Mouse (Mus musculus): ENCODE results near the gene Cdkal1. TPM values are rescaled to one million over a fixed set of nuclear protein-coding genes. Genes with fewer than 3 reads are reported as not detected.

Gene Cdkal1
- polyA plus RNA-seq, 1 experiment from 2014 or later: 28.2 TPM

GRCm38 (mm10) chr13:29807930-29808329 lies 47.5 kb downstream of the Cdkal1 start:
- ATAC-seq (ENCODE audit: low FRiP score, low read depth): no peak
- H3K4me3 ChIP-seq: no peak overlapping the region
- H3K9me3 ChIP-seq: no peaks in the 10 kb centered on the region
- H3K27ac ChIP-seq: no peak overlapping the region
- no peak overlapping the region for H3K9ac ChIP-seq
- H3K4me1 ChIP-seq: no peaks in the 10 kb centered on the region
- no peaks in the 10 kb centered on the region for H3K27me3 ChIP-seq (replicated peaks)
- 91% methylated on average over 3 of the region's 3 CpGs for WGBS
- no peaks in the 10 kb centered on the region for H3K36me3 ChIP-seq
- H3K4me2 ChIP-seq (replicated peaks): no peak overlapping the region

DNA sequence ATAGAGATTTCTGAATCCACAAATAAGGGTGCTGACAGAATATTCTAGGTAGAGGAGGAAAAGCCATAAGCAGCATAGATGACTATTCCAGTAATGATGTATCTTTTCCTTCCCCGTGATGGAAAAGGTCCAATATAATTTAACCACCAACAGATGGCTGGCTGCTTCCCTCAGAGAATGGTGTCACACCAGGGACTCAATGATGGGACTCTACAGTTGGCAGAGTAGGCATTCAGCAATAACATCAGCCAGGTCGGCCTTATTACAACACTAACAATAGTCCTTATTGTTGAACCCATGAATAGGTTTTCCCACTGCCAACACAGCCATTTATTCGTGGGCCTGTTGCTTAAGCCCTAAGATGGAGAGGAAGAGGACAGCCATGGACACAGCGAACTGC lies 48.6 kb downstream of the Cdkal1 start:
- WGBS: 44% methylated on average over 4 of the region's 4 CpGs
- Histone ChIP-seq H3K4me1 (no peaks in the 10 kb centered on the region), H3K4me3 (no peak overlapping the region), H3K4me2 (replicated peaks) (no peak overlapping the region), H3K27me3 (replicated peaks) (no peaks in the 10 kb centered on the region), H3K9ac (no peak overlapping the region), H3K36me3 (no peaks in the 10 kb centered on the region), H3K27ac (no peak overlapping the region), H3K9me3 (no peaks in the 10 kb centered on the region)
- no peak for ATAC-seq (ENCODE audit: low FRiP score, low read depth)

- ATAC-seq (ENCODE audit: low FRiP score, low read depth): no peak
Observed at GRCm38 (mm10) chr13:29805296-29805695, 50.2 kb downstream of the Cdkal1 start.

DNA sequence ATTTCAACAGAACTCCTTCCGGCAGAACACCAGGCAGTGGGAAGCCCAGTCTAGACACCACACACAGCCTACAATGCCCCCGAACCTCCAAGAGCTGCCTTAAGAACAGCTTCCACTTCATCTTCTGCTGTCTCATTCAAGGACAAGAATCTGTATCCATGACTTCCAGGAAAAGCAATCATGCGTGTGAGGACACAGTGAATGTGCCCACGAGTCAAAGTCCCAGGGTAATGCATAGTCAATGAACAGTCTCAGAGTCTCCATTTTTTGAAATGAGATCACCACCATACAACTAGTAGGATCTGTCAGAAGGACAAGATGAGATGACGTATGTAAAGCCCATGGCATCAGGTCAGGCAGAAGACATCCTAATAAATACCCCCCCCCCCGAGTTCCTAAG lies 51.4 kb downstream of the Cdkal1 start:
- no peak overlapping the region for H3K4me2 ChIP-seq (replicated peaks)
- 80% methylated on average over 6 of the region's 6 CpGs for WGBS
- H3K9ac ChIP-seq: no peak overlapping the region
- no peak overlapping the region for H3K27ac ChIP-seq
- no peaks in the 10 kb centered on the region for H3K9me3 ChIP-seq
- no peaks in the 10 kb centered on the region for H3K4me1 ChIP-seq
- H3K4me3 ChIP-seq: no peak overlapping the region
- H3K27me3 ChIP-seq (replicated peaks): no peaks in the 10 kb centered on the region
- no peak for ATAC-seq (ENCODE audit: low FRiP score, low read depth)
- no peaks in the 10 kb centered on the region for H3K36me3 ChIP-seq

More at GRCm38 (mm10) chr13:29805296-29805695, 50.2 kb downstream of the Cdkal1 start:
- H3K9ac ChIP-seq: no peak overlapping the region
- no peaks in the 10 kb centered on the region for H3K36me3 ChIP-seq
- H3K4me1 ChIP-seq: no peaks in the 10 kb centered on the region
- H3K9me3 ChIP-seq: no peaks in the 10 kb centered on the region
- WGBS: 100% methylated on average over 1 of the region's 1 CpGs
- H3K27ac ChIP-seq: no peak overlapping the region
- H3K4me3 ChIP-seq: no peak overlapping the region
- H3K27me3 ChIP-seq (replicated peaks): no peaks in the 10 kb centered on the region
- no peak overlapping the region for H3K4me2 ChIP-seq (replicated peaks)

DNA sequence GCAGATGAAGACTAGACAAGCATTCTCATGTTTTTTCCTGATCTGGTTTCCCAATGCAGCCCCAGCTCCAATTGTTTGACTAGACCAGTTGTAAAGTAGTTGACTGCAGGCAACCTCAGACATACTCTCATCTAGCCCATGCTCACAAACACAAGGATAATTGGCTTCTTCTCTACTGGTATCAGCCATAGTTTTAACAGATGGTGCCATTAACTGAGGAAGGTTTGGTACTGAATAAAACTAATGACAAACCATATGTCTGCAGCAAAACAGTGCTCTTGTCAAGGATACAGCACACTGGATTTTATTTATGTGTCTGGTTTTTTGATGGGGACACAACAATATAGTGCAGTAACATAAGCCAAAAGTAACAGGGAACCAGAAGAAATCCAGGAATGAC lies 52.8 kb downstream of the Cdkal1 start:
- Histone ChIP-seq H3K9ac (no peak overlapping the region), H3K27ac (no peak overlapping the region), H3K4me3 (no peak overlapping the region), H3K27me3 (replicated peaks) (no peaks in the 10 kb centered on the region), H3K36me3 (no peaks in the 10 kb centered on the region), H3K4me2 (replicated peaks) (no peak overlapping the region), H3K9me3 (no peaks in the 10 kb centered on the region), H3K4me1 (no peaks in the 10 kb centered on the region)
- no peak for ATAC-seq (ENCODE audit: low FRiP score, low read depth)

- Histone ChIP-seq H3K27ac (no peak overlapping the region), H3K4me3 (no peak overlapping the region), H3K9me3 (no peaks in the 10 kb centered on the region), H3K36me3 (no peaks in the 10 kb centered on the region), H3K27me3 (replicated peaks) (no peaks in the 10 kb centered on the region), H3K4me2 (replicated peaks) (no peak overlapping the region), H3K9ac (no peak overlapping the region), H3K4me1 (no peaks in the 10 kb centered on the region)
- no peak for ATAC-seq (ENCODE audit: low FRiP score, low read depth)
- WGBS: 92% methylated on average over 6 of the region's 6 CpGs
Observed at GRCm38 (mm10) chr13:29800078-29800477, 55.4 kb downstream of the Cdkal1 start.

- H3K27ac ChIP-seq: no peak overlapping the region
- H3K9ac ChIP-seq: no peak overlapping the region
- no peak overlapping the region for H3K4me3 ChIP-seq
- H3K4me1 ChIP-seq: no peaks in the 10 kb centered on the region
- no peak for ATAC-seq (ENCODE audit: low FRiP score, low read depth)
- no peaks in the 10 kb centered on the region for H3K9me3 ChIP-seq
- WGBS: 66% methylated on average over 4 of the region's 4 CpGs
- no peaks in the 10 kb centered on the region for H3K27me3 ChIP-seq (replicated peaks)
- H3K4me2 ChIP-seq (replicated peaks): no peak overlapping the region
- H3K36me3 ChIP-seq: no peaks in the 10 kb centered on the region
Observed at GRCm38 (mm10) chr13:29792112-29792511, 63.4 kb downstream of the Cdkal1 start.

DNA sequence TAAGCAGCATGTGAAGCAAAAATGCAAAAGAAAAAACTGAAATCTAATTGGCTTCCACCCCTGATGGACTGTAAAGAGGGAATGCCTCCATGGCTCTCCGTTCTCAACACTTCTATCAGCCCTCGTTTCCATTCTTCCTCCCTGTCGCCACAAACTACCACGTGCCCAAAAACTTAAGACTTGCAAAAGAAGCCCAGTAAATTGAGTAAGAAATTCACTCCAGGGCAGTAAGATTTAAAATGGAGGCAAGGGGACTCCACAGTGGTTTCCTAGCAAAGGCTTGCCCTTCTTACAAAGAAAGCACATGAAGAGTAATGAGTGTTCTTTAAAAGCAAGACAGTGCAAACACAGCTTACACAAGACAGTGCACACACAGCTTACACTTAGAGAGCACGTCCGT lies 64.0 kb downstream of the Cdkal1 start:
- Histone ChIP-seq H3K27me3 (replicated peaks) (no peaks in the 10 kb centered on the region), H3K4me1 (no peaks in the 10 kb centered on the region), H3K9ac (no peak overlapping the region), H3K36me3 (no peaks in the 10 kb centered on the region), H3K4me2 (replicated peaks) (no peak overlapping the region), H3K9me3 (no peaks in the 10 kb centered on the region), H3K27ac (no peak overlapping the region), H3K4me3 (no peak overlapping the region)
- no peak for ATAC-seq (ENCODE audit: low FRiP score, low read depth)
- WGBS: 82% methylated on average over 6 of the region's 6 CpGs

DNA sequence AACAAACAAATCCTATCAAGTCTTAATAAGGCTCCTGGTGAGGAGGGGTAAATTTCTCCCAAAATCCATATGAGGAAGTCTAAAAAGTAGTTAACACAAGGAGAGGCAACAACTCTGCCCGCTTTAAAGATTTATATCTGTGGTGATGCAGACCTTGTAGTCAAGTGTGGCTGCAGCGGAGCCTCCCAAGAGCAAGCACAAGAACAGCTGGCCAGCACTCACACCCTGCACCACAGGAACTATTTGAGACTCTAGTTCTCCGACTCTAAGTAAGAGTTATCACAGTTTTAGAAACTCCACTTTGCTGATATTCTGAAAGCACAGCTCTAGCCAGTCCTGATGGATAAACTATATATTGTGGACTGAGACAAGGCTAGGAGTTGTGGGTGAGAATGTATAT lies 68.5 kb downstream of the Cdkal1 start:
- no peak overlapping the region for H3K4me2 ChIP-seq (replicated peaks)
- H3K36me3 ChIP-seq: no peaks in the 10 kb centered on the region
- H3K4me1 ChIP-seq: no peaks in the 10 kb centered on the region
- no peak overlapping the region for H3K9ac ChIP-seq
- H3K9me3 ChIP-seq: no peaks in the 10 kb centered on the region
- 72% methylated on average over 3 of the region's 3 CpGs for WGBS
- H3K27me3 ChIP-seq (replicated peaks): no peaks in the 10 kb centered on the region
- H3K4me3 ChIP-seq: no peak overlapping the region
- ATAC-seq (ENCODE audit: low FRiP score, low read depth): no peak
- H3K27ac ChIP-seq: no peak overlapping the region

DNA sequence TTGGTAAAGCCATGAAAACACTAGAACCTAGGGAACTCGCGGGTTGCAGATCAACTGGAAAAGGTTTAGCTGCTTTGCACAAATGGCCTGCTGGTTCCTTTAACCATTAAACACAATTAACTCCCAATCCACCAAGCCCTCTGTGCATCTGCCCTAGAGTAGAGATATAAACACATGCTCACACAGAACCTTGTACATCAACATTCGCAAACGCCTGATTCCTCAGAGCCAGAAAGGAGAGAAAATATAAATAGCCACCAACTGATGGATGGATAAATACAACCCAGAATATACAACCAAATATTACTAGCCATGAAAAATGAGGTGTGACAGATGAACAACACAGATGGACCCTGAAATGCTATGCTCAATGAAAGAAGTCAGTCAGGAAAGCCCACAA lies 70.6 kb downstream of the Cdkal1 start:
- no peak overlapping the region for H3K27ac ChIP-seq
- WGBS: 85% methylated on average over 4 of the region's 4 CpGs
- ATAC-seq (ENCODE audit: low FRiP score, low read depth): no peak

DNA sequence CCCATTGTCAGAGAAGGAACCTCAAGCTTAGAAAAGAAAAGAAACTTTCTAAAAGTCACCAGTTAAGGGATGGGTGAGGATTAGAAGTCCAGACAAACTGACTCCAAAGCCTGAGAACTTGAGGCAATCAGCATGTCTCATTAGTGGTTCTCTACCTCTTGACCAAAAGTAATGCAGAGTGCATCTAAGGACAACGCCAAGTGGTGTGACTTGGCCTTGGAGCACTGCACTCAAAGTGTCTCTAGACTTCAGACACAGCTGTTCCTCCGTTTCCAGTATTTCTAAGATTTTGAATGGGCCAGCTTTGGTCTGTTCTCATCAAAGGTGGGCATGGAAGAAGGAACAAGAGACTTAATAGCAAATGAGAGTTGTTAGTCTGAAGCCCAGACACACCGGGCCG lies 74.1 kb downstream of the Cdkal1 start:
- H3K27me3 ChIP-seq (replicated peaks): no peaks in the 10 kb centered on the region
- H3K4me2 ChIP-seq (replicated peaks): no peak overlapping the region
- no peak overlapping the region for H3K9ac ChIP-seq
- WGBS: 93% methylated on average over 4 of the region's 4 CpGs
- ATAC-seq (ENCODE audit: low FRiP score, low read depth): no peak
- H3K27ac ChIP-seq: no peak overlapping the region
- no peaks in the 10 kb centered on the region for H3K36me3 ChIP-seq
- H3K4me3 ChIP-seq: no peak overlapping the region
- H3K4me1 ChIP-seq: peaks cover 1% of the 10 kb centered on the region
- H3K9me3 ChIP-seq: no peaks in the 10 kb centered on the region

More for the DNA sequence above, 70.6 kb downstream of the Cdkal1 start:
- Histone ChIP-seq H3K4me3 (no peak overlapping the region), H3K4me1 (no peaks in the 10 kb centered on the region), H3K27me3 (replicated peaks) (no peaks in the 10 kb centered on the region), H3K4me2 (replicated peaks) (no peak overlapping the region), H3K9me3 (no peaks in the 10 kb centered on the region), H3K36me3 (no peaks in the 10 kb centered on the region), H3K9ac (no peak overlapping the region)

- no peaks in the 10 kb centered on the region for H3K27me3 ChIP-seq (replicated peaks)
- no peak overlapping the region for H3K27ac ChIP-seq
- H3K36me3 ChIP-seq: no peaks in the 10 kb centered on the region
- no peaks in the 10 kb centered on the region for H3K9me3 ChIP-seq
- H3K4me3 ChIP-seq: no peak overlapping the region
- no peak overlapping the region for H3K4me2 ChIP-seq (replicated peaks)
- peaks cover 7% of the 10 kb centered on the region for H3K4me1 ChIP-seq
- WGBS: 64% methylated on average over 6 of the region's 6 CpGs
- ATAC-seq (ENCODE audit: low FRiP score, low read depth): no peak
- H3K9ac ChIP-seq: no peak overlapping the region
Observed at GRCm38 (mm10) chr13:29780713-29781112, 74.8 kb downstream of the Cdkal1 start.

DNA sequence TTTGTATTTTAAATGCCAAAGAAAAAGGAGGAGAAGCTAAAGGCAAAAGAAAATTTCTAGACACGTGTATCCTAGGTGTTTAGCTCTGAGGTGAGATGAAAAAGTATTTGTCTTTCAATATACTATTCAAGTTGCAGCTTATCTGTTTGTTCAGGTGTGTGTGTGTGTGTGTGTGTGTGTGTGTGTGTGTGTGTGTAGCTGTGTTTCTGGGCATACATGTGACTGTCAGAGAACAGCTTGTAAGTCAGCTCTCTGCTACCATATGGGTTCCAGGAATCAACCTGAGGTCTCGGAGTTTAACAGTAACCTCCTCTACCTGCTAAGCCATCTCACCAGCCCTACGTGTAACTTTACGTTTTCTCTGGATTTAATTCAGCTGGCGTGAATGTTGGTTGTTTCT lies 76.0 kb downstream of the Cdkal1 start:
- WGBS: 94% methylated on average over 5 of the region's 5 CpGs
- Histone ChIP-seq H3K27me3 (replicated peaks) (no peaks in the 10 kb centered on the region), H3K36me3 (no peaks in the 10 kb centered on the region), H3K27ac (no peak overlapping the region), H3K9ac (no peak overlapping the region), H3K4me3 (no peak overlapping the region), H3K4me1 (peaks cover 11% of the 10 kb centered on the region), H3K4me2 (replicated peaks) (no peak overlapping the region), H3K9me3 (no peaks in the 10 kb centered on the region)
- ATAC-seq (ENCODE audit: low FRiP score, low read depth): no peak
